Mouse (Mus musculus): ENCODE data around the gene Taar8c. TPM values are rescaled to one million over a fixed set of nuclear protein-coding genes. Genes with fewer than 3 reads are reported as not detected.
"Not testable (repeated sequence)": the region's sequence is repeated elsewhere in the genome, so short reads cannot be mapped to it uniquely, and the experiment has no call there.

Gene Taar8c
- polyA plus RNA-seq, 1 experiment, result not detected

- no peak for TF ChIP-seq CTCF (IDR thresholded peaks at IDR 0.05; ENCODE audit: control insufficient read depth, insufficient read depth, insufficient read length)
- no peak for TF ChIP-seq CEBPB (IDR thresholded peaks at IDR 0.05; ENCODE audit: low read depth)
- TF ChIP-seq MAX (IDR thresholded peaks at IDR 0.05), result no peak
- no peak for TF ChIP-seq MYOD1 (IDR thresholded peaks at IDR 0.05; ENCODE audit: control insufficient read depth, insufficient read length, low read depth)
- no peak for TF ChIP-seq FOSL1 (IDR thresholded peaks at IDR 0.05; ENCODE audit: insufficient read depth, low read length, poor library complexity, severe bottlenecking)
Measured at GRCm38 (mm10) chr10:24085936-24086335, 15.8 kb downstream of the Taar8c start.

GRCm38 (mm10) chr10:24080166-24080565 lies 21.5 kb downstream of the Taar8c start:
- H3K79me3 ChIP-seq (ENCODE audit: low read depth), result no peaks in the 10 kb centered on the region
- H3K79me2 ChIP-seq (ENCODE audit: control insufficient read depth, insufficient read depth), result no peaks in the 10 kb centered on the region
- H3ac ChIP-seq (ENCODE audit: control insufficient read depth, insufficient read length, low read depth), result no peak overlapping the region
- no peak for TF ChIP-seq USF1 (IDR thresholded peaks at IDR 0.05; ENCODE audit: low read depth)
- TF ChIP-seq CTCF (IDR thresholded peaks at IDR 0.05; ENCODE audit: control insufficient read depth, insufficient read depth, insufficient read length), result no peak
- no peaks in the 10 kb centered on the region for H3K36me3 ChIP-seq (ENCODE audit: control insufficient read depth, insufficient read depth)
- peaks cover 3% of the 10 kb centered on the region for H3K27me3 ChIP-seq (ENCODE audit: control insufficient read depth, insufficient read depth, insufficient read length)
- H3K4me3 ChIP-seq (ENCODE audit: insufficient read depth, poor library complexity, severe bottlenecking), result no peak overlapping the region

More at GRCm38 (mm10) chr10:24085936-24086335, 15.8 kb downstream of the Taar8c start:
- no peak overlapping the region for H3ac ChIP-seq (ENCODE audit: control insufficient read depth, insufficient read length, low read depth)
- no peaks in the 10 kb centered on the region for H3K79me2 ChIP-seq (ENCODE audit: control insufficient read depth, insufficient read depth)
- H3K36me3 ChIP-seq (ENCODE audit: control insufficient read depth, insufficient read depth), result no peaks in the 10 kb centered on the region
- H3K79me3 ChIP-seq (ENCODE audit: low read depth), result no peaks in the 10 kb centered on the region
- H3K27me3 ChIP-seq (ENCODE audit: control insufficient read depth, insufficient read depth, insufficient read length), result peaks cover 3% of the 10 kb centered on the region
- no peak overlapping the region for H3K4me3 ChIP-seq (ENCODE audit: insufficient read depth, poor library complexity, severe bottlenecking)

- not testable (repeated sequence) for H3K4me3 ChIP-seq (ENCODE audit: insufficient read depth, poor library complexity, severe bottlenecking); H3K36me3 ChIP-seq (ENCODE audit: control insufficient read depth, insufficient read depth); H3K79me2 ChIP-seq (ENCODE audit: control insufficient read depth, insufficient read depth); H3K27me3 ChIP-seq (ENCODE audit: control insufficient read depth, insufficient read depth, insufficient read length); H3K79me3 ChIP-seq (ENCODE audit: low read depth); H3ac ChIP-seq (ENCODE audit: control insufficient read depth, insufficient read length, low read depth)
Measured at GRCm38 (mm10) chr10:24076200-24076599, 25.5 kb downstream of the Taar8c start, which contains the start of gene Taar8a. Gene Taar8a, plus strand, starts transcription at chr10:24076500.

- H3K27me3 ChIP-seq (ENCODE audit: control insufficient read depth, insufficient read depth, insufficient read length); H3K4me3 ChIP-seq (ENCODE audit: insufficient read depth, poor library complexity, severe bottlenecking); H3K79me2 ChIP-seq (ENCODE audit: control insufficient read depth, insufficient read depth); H3K36me3 ChIP-seq (ENCODE audit: control insufficient read depth, insufficient read depth); H3K79me3 ChIP-seq (ENCODE audit: low read depth); H3ac ChIP-seq (ENCODE audit: control insufficient read depth, insufficient read length, low read depth): not testable (repeated sequence)
Measured at GRCm38 (mm10) chr10:24074751-24075150, 27.0 kb downstream of the Taar8c start.

GRCm38 (mm10) chr10:24058986-24059385 lies 42.7 kb downstream of the Taar8c start:
- H3K79me3 ChIP-seq (ENCODE audit: low read depth), result no peaks in the 10 kb centered on the region
- no peak for TF ChIP-seq MAX (IDR thresholded peaks at IDR 0.05)
- TF ChIP-seq MYOD1 (IDR thresholded peaks at IDR 0.05; ENCODE audit: control insufficient read depth, insufficient read length, low read depth), result no peak
- TF ChIP-seq MYOG (IDR thresholded peaks at IDR 0.05; ENCODE audit: control insufficient read depth, extremely low read depth, insufficient read length), result no peak
- no peak for TF ChIP-seq CEBPB (IDR thresholded peaks at IDR 0.05; ENCODE audit: low read depth)
- no peak for TF ChIP-seq USF1 (IDR thresholded peaks at IDR 0.05; ENCODE audit: low read depth)
- no peak for TF ChIP-seq CTCF (IDR thresholded peaks at IDR 0.05; ENCODE audit: control insufficient read depth, insufficient read depth, insufficient read length)
- no peak for TF ChIP-seq FOSL1 (IDR thresholded peaks at IDR 0.05; ENCODE audit: insufficient read depth, low read length, poor library complexity, severe bottlenecking)
- peaks cover 4% of the 10 kb centered on the region for H3K27me3 ChIP-seq (ENCODE audit: control insufficient read depth, insufficient read depth, insufficient read length)
- no peaks in the 10 kb centered on the region for H3K36me3 ChIP-seq (ENCODE audit: control insufficient read depth, insufficient read depth)
- H3K4me3 ChIP-seq (ENCODE audit: insufficient read depth, poor library complexity, severe bottlenecking), result no peak overlapping the region
- no peaks in the 10 kb centered on the region for H3K79me2 ChIP-seq (ENCODE audit: control insufficient read depth, insufficient read depth)
- H3ac ChIP-seq (ENCODE audit: control insufficient read depth, insufficient read length, low read depth), result no peak overlapping the region

GRCm38 (mm10) chr10:24052039-24052438 lies 49.7 kb downstream of the Taar8c start:
- no peak overlapping the region for H3ac ChIP-seq (ENCODE audit: control insufficient read depth, insufficient read length, low read depth)
- H3K79me3 ChIP-seq (ENCODE audit: low read depth), result no peaks in the 10 kb centered on the region
- H3K36me3 ChIP-seq (ENCODE audit: control insufficient read depth, insufficient read depth), result no peaks in the 10 kb centered on the region
- peaks cover 4% of the 10 kb centered on the region for H3K27me3 ChIP-seq (ENCODE audit: control insufficient read depth, insufficient read depth, insufficient read length)
- TF ChIP-seq FOSL1 (IDR thresholded peaks at IDR 0.05; ENCODE audit: insufficient read depth, low read length, poor library complexity, severe bottlenecking) (no peak), MYOD1 (IDR thresholded peaks at IDR 0.05; ENCODE audit: control insufficient read depth, insufficient read length, low read depth) (no peak), MAX (IDR thresholded peaks at IDR 0.05) (no peak), CEBPB (IDR thresholded peaks at IDR 0.05; ENCODE audit: low read depth) (no peak)
- H3K79me2 ChIP-seq (ENCODE audit: control insufficient read depth, insufficient read depth), result no peaks in the 10 kb centered on the region
- no peak overlapping the region for H3K4me3 ChIP-seq (ENCODE audit: insufficient read depth, poor library complexity, severe bottlenecking)

Other genes starting within 250 kb of the Taar8c start
- gene Vnn1, start 207.2 kb downstream of the Taar8c start, polyA plus RNA-seq (2012; fragmentation: generic; extraction: Trizol), result 0.16 TPM
- not detected for gene Taar1, start 181.6 kb downstream of the Taar8c start, polyA plus RNA-seq (2012; fragmentation: generic; extraction: Trizol)
- gene Taar2, start 163.3 kb downstream of the Taar8c start, polyA plus RNA-seq (2012; fragmentation: generic; extraction: Trizol), result not detected
- gene Taar3, start 152.4 kb downstream of the Taar8c start, polyA plus RNA-seq (2012; fragmentation: generic; extraction: Trizol), result not detected
- not detected for gene Taar4, start 141.4 kb downstream of the Taar8c start, polyA plus RNA-seq (2012; fragmentation: generic; extraction: Trizol)
- not detected for gene Taar5, start 131.2 kb downstream of the Taar8c start, polyA plus RNA-seq (2012; fragmentation: generic; extraction: Trizol)
- not detected for gene Taar6, start 116.3 kb downstream of the Taar8c start, polyA plus RNA-seq (2012; fragmentation: generic; extraction: Trizol)
- not detected for gene Taar7a, start 108.4 kb downstream of the Taar8c start, polyA plus RNA-seq (2012; fragmentation: generic; extraction: Trizol)
- not detected for gene Taar7b, start 102.0 kb downstream of the Taar8c start, polyA plus RNA-seq (2012; fragmentation: generic; extraction: Trizol)
- gene Taar7d, start 74.7 kb downstream of the Taar8c start, polyA plus RNA-seq (2012; fragmentation: generic; extraction: Trizol), result not detected
- gene Taar7e, start 64.3 kb downstream of the Taar8c start, polyA plus RNA-seq (2012; fragmentation: generic; extraction: Trizol), result not detected
- not detected for gene Taar7f, start 52.4 kb downstream of the Taar8c start, polyA plus RNA-seq (2012; fragmentation: generic; extraction: Trizol)
- not detected for gene Taar8a, start 25.4 kb downstream of the Taar8c start, polyA plus RNA-seq (2012; fragmentation: generic; extraction: Trizol)
- not detected for gene Taar8b, start 9.6 kb downstream of the Taar8c start, polyA plus RNA-seq (2012; fragmentation: generic; extraction: Trizol)
- gene Taar9, start 7.6 kb upstream of the Taar8c start, polyA plus RNA-seq (2012; fragmentation: generic; extraction: Trizol), result not detected
- gene Stx7, start 47.4 kb upstream of the Taar8c start, polyA plus RNA-seq (2012; fragmentation: generic; extraction: Trizol), result 29.9 TPM
- gene Moxd1, start 121.6 kb upstream of the Taar8c start, polyA plus RNA-seq (2012; fragmentation: generic; extraction: Trizol), result not detected